Mouse (Mus musculus): ENCODE measurements around the gene Ddx51.

Gene Ddx51

GRCm38 (mm10) chr5:110659682-110660081 lies 6.4 kb downstream of the Ddx51 start:
- DNase-seq (ENCODE audit: low read depth in 1 of 2, low spot score in 2 of 2): no peak

- no peak for DNase-seq (ENCODE audit: low read depth in 1 of 2, low spot score in 2 of 2)
These were observed 10.8 kb downstream of the Ddx51 start for GRCm38 (mm10) chr5:110664041-110664440.

- DNase-seq (ENCODE audit: low read depth in 1 of 2, low spot score in 2 of 2): no peak
These were observed 11.6 kb downstream of the Ddx51 start for GRCm38 (mm10) chr5:110664750-110665269.

GRCm38 (mm10) chr5:110665486-110666121 lies 12.4 kb downstream of the Ddx51 start:
- no peak for DNase-seq (ENCODE audit: low read depth in 1 of 2, low spot score in 2 of 2)

- DNase-seq (ENCODE audit: low read depth in 1 of 2, low spot score in 2 of 2): no peak
These were observed 28.8 kb downstream of the Ddx51 start for GRCm38 (mm10) chr5:110682041-110682440.

- DNase-seq (ENCODE audit: low read depth in 1 of 2, low spot score in 2 of 2): no peak
These were observed 45.4 kb downstream of the Ddx51 start for GRCm38 (mm10) chr5:110698617-110699016.

- no peak for DNase-seq (ENCODE audit: low read depth in 1 of 2, low spot score in 2 of 2)
These were observed 50.8 kb downstream of the Ddx51 start for GRCm38 (mm10) chr5:110704004-110704403.

- no peak for DNase-seq (ENCODE audit: low read depth in 1 of 2, low spot score in 2 of 2)
These were observed 56.0 kb downstream of the Ddx51 start for GRCm38 (mm10) chr5:110709256-110709655.
